Mouse (Mus musculus): ENCODE measurements around the gene Myom1. TPM values are rescaled to one million over a fixed set of nuclear protein-coding genes. Genes with fewer than 3 reads are reported as not detected.
A peak's percentile ranks its signal among the peaks of the same experiment; 100 is the strongest.

The Myom1 gene
- total RNA-seq, 2 experiments from 2014 or later = 1.6 to 2.2 TPM

GRCm38 (mm10) chr17:71096557-71097208 lies 94.2 kb downstream of the Myom1 start:
- no peak for DNase-seq (ENCODE audit: extremely low spot score in 1 of 2, low spot score in 2 of 2)
- H3K4me3 ChIP-seq = no peak overlapping the region
- no peak for TF ChIP-seq CTCF (IDR thresholded peaks at IDR 0.05)
- intact Hi-C loops (cut with DNase I) = no loop called here
- no peak overlapping the region for H3K27ac ChIP-seq

GRCm38 (mm10) chr17:71097209-71097597 lies 94.8 kb downstream of the Myom1 start:
- intact Hi-C loops (cut with DNase I) = no loop called here
- no peak for DNase-seq (ENCODE audit: extremely low spot score in 1 of 2, low spot score in 2 of 2)
- H3K4me3 ChIP-seq = no peak overlapping the region
- no peak for TF ChIP-seq CTCF (IDR thresholded peaks at IDR 0.05)
- H3K27ac ChIP-seq = no peak overlapping the region

GRCm38 (mm10) chr17:71098606-71099005 lies 96.2 kb downstream of the Myom1 start:
- Histone ChIP-seq H3K4me3 (no peak overlapping the region), H3K27ac (no peak overlapping the region)
- no peak for TF ChIP-seq CTCF (IDR thresholded peaks at IDR 0.05)
- DNase-seq (ENCODE audit: extremely low spot score in 1 of 2, low spot score in 2 of 2) = no peak
- intact Hi-C loops (cut with DNase I) = no loop called here

- DNase-seq (ENCODE audit: extremely low spot score in 1 of 2, low spot score in 2 of 2) = peak in 1 of 2 experiments; percentile 16
Measured at GRCm38 (mm10) chr17:71102571-71103551, 100.4 kb downstream of the Myom1 start.

GRCm38 (mm10) chr17:71105297-71105696 lies 102.9 kb downstream of the Myom1 start:
- no peak for TF ChIP-seq CTCF (IDR thresholded peaks at IDR 0.05)
- Histone ChIP-seq H3K4me3 (no peak overlapping the region), H3K27ac (no peak overlapping the region)
- intact Hi-C loops (cut with DNase I) = no loop called here
- no peak for DNase-seq (ENCODE audit: extremely low spot score in 1 of 2, low spot score in 2 of 2)

More at GRCm38 (mm10) chr17:71102571-71103551, 100.4 kb downstream of the Myom1 start:
- no peak for TF ChIP-seq CTCF (IDR thresholded peaks at IDR 0.05)
- H3K27ac ChIP-seq = peak overlapping the region; percentile 63; the same call in 1 of the 2 replicates
- no peak overlapping the region for H3K4me3 ChIP-seq
- intact Hi-C loops (cut with DNase I) = no loop called here

GRCm38 (mm10) chr17:71106250-71106649 lies 103.8 kb downstream of the Myom1 start:
- no peak overlapping the region for H3K4me3 ChIP-seq
- intact Hi-C loops (cut with DNase I) = no loop called here
- no peak for DNase-seq (ENCODE audit: extremely low spot score in 1 of 2, low spot score in 2 of 2)
- H3K27ac ChIP-seq = no peak overlapping the region
- no peak for TF ChIP-seq CTCF (IDR thresholded peaks at IDR 0.05)

GRCm38 (mm10) chr17:71110753-71111265 lies 108.4 kb downstream of the Myom1 start:
- H3K27ac ChIP-seq = no peak overlapping the region
- DNase-seq (ENCODE audit: extremely low spot score in 1 of 2, low spot score in 2 of 2) = no peak
- intact Hi-C loops (cut with DNase I) = no loop called here
- no peak overlapping the region for H3K4me3 ChIP-seq
- TF ChIP-seq CTCF (IDR thresholded peaks at IDR 0.05) = no peak

GRCm38 (mm10) chr17:71112689-71113088 lies 110.3 kb downstream of the Myom1 start:
- Histone ChIP-seq H3K4me3 (no peak overlapping the region), H3K27ac (no peak overlapping the region)
- TF ChIP-seq CTCF (IDR thresholded peaks at IDR 0.05) = no peak
- intact Hi-C loops (cut with DNase I) = no loop called here
- DNase-seq (ENCODE audit: extremely low spot score in 1 of 2, low spot score in 2 of 2) = no peak

- intact Hi-C loops (cut with DNase I) = no loop called here
- no peak for TF ChIP-seq CTCF (IDR thresholded peaks at IDR 0.05)
- no peak overlapping the region for H3K27ac ChIP-seq
- no peak overlapping the region for H3K4me3 ChIP-seq
- DNase-seq (ENCODE audit: extremely low spot score in 1 of 2, low spot score in 2 of 2) = no peak
Measured at GRCm38 (mm10) chr17:71114282-71114681, 111.8 kb downstream of the Myom1 start.

GRCm38 (mm10) chr17:71117956-71118355 lies 115.5 kb downstream of the Myom1 start:
- intact Hi-C loops (cut with DNase I) = no loop called here
- no peak for DNase-seq (ENCODE audit: extremely low spot score in 1 of 2, low spot score in 2 of 2)
- no peak overlapping the region for H3K27ac ChIP-seq
- no peak overlapping the region for H3K4me3 ChIP-seq
- no peak for TF ChIP-seq CTCF (IDR thresholded peaks at IDR 0.05)

GRCm38 (mm10) chr17:71118607-71119006 lies 116.2 kb downstream of the Myom1 start:
- Histone ChIP-seq H3K27ac (no peak overlapping the region), H3K4me3 (no peak overlapping the region)
- TF ChIP-seq CTCF (IDR thresholded peaks at IDR 0.05) = no peak
- no peak for DNase-seq (ENCODE audit: extremely low spot score in 1 of 2, low spot score in 2 of 2)
- intact Hi-C loops (cut with DNase I) = no loop called here

GRCm38 (mm10) chr17:71120626-71121025 lies 118.2 kb downstream of the Myom1 start:
- Histone ChIP-seq H3K27ac (no peak overlapping the region), H3K4me3 (no peak overlapping the region)
- DNase-seq (ENCODE audit: extremely low spot score in 1 of 2, low spot score in 2 of 2) = no peak
- TF ChIP-seq CTCF (IDR thresholded peaks at IDR 0.05) = no peak
- intact Hi-C loops (cut with DNase I) = no loop called here
